Mouse (Mus musculus) frontal cortex, postnatal 36 days (tissue): ENCODE measurements around the gene Olfr1015.

ENCODE experiments used
- DNase-seq, 2 experiments: peaks; one replicate each; pipeline ENCODE4 v3.0.0; 2022; ENCODE audit warnings: low spot score in 2 of 2

Gene Olfr1015

DNA sequence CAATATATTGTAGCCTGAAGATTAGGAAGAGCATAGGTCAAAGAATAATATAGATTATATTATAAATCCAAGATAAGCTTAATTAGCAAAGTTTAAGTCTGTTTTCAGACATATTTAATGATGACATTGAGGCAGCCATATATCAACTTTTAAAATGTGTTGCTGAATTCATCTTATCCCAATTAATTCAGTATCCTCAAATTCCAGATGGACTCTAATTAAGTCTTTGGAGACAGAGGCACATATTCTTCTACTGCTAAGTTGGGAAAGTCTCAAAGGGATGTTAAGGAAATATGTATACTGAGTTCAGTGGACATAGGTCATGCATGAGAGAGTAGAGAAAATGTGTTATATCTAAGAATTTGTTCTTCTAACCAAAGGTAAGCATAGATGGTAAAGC is at the start of gene Olfr1015:
Gene Olfr1015, plus strand, starts transcription at position 301 of the 400 bp plus-strand sequence.
- DNase-seq: no peak

DNA sequence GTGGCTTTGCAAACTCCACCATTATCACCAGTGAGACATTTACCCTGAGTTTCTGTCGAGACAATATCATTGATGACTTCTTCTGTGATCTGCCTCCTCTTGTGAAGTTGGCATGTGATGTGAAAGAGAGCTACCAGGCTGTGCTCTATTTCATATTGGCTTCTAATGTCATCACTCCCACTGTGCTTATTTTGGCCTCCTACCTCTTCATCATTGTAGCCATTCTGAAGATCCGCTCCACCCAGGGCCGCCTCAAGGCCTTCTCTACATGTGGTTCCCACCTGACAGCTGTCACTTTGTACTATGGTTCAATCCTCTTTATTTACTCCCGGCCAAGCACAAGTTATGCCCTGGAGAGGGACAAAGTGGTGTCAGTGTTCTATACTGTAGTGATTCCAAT is 28.0 kb upstream of the Olfr1015 start:
- no peak for DNase-seq

DNA sequence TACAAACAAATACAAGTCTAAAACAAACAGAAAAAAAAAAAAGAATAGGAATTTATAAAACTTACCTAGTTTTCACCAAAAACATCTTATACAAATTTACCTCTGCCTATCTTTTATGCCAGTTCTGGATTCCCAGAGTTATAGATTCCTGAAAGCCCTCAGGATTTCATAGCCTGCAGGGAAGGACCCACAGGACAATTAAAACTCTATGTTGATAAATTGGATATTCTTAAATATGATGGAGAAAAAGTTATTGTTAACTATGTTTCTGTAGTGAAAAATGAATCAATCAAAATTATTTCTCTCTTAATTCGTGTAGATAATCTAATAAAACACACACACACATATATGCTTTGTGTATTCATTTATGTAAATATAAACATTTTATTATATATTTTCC is 19.2 kb upstream of the Olfr1015 start, which contains the start of gene Olfr1012:
Gene Olfr1012, minus strand, starts transcription at position 101 of the 400 bp plus-strand sequence.
- no peak for DNase-seq

DNA sequence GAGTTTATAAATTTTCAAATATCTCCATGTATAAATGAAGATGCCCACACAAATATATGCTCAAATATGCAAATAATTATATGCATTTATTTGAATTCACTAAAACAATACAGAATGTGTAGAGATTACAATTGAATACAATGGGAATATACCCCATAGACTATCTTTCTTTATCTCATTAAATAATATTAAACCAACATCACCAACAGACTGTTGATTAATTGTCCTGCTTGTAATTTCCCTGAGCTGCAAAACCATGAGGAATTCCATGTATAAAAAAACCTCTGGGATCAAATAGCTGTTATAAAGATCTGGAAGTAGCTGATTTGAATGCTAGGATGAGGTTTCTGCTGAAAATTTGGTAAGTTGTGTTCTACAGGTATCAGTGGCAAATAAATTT is 15.0 kb upstream of the Olfr1015 start, which contains the start of gene Olfr1013:
Gene Olfr1013, plus strand, starts transcription at position 301 of the 400 bp plus-strand sequence.
- no peak for DNase-seq

GRCm38 (mm10) chr2:85772413-85772812 is 9.4 kb upstream of the Olfr1015 start, which contains the start of gene Olfr1014:
Gene Olfr1014, plus strand, starts transcription at chr2:85772713.
- no peak for DNase-seq

GRCm38 (mm10) chr2:85792331-85792730 is 10.5 kb downstream of the Olfr1015 start:
- no peak for DNase-seq

DNA sequence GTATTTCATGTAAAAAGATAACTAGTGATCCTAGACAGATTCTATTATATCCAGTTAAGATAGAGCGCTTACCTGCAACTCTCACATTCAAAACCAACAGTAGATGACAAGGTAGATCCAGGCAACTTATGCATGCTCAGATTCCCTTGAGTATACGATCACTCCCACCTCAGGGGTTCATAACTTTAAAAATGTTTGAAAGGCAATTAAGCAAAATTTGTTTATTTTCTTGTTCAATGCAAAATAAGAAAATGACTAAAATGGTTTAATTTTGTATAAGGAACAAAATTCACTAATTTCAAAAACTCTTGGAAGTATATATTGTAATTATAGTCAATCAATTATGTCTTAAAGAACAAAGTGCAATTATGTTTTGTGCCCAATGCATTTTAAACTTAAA is 20.6 kb downstream of the Olfr1015 start, which contains the start of gene Olfr1016:
Gene Olfr1016, minus strand, starts transcription at position 101 of the 400 bp plus-strand sequence.
- DNase-seq: no peak

DNA sequence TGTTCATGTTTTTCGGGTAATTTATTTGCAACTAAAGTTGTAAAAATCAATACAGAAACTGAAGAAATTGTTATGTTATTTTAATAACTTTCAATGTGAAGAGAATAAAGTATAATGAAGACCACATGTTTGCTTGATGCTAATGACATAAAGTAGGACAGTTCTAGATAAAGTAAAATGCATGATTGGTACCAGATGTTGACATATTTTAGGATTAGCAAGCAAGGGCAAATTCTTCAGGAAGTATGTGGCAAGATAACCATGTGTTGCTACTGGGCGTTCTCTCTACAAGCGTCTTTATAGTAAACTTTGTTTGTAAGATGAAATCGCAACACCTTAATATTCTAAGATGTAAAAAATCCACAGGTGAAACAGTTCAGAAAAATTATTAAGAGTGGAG is 22.7 kb downstream of the Olfr1015 start:
- DNase-seq: no peak

- DNase-seq: no peak
These were observed 36.4 kb downstream of the Olfr1015 start, which contains the start of gene Olfr1018 for GRCm38 (mm10) chr2:85818179-85818578. Gene Olfr1018, plus strand, starts transcription at chr2:85818479.
